Mouse (Mus musculus): ENCODE results near the gene Slc30a5. TPM values are rescaled to one million over a fixed set of nuclear protein-coding genes. Genes with fewer than 3 reads are reported as not detected.

Slc30a5 gene
- polyA plus RNA-seq, 1 experiment from 2014 or later: 18.9 TPM

GRCm38 (mm10) chr13:100833640-100834002 is 394 bp upstream of the Slc30a5 start:
- Histone ChIP-seq H3K27ac (ENCODE audit: low read depth) (peak overlapping the region; percentile 98; the same call in 1 of the 2 replicates), H3K36me3 (replicated peaks; ENCODE audit: insufficient read depth, low read length) (no peaks in the 10 kb centered on the region), H3K4me3 (ENCODE audit: low read depth, low read length) (no peak overlapping the region), H3K9ac (replicated peaks) (no peak overlapping the region), H3K27me3 (ENCODE audit: insufficient read depth, low read length) (no peaks in the 10 kb centered on the region), H3K4me2 (ENCODE audit: low read depth, low read length) (peak overlapping the region; percentile 40), H3K9me3 (ENCODE audit: low read length) (no peaks in the 10 kb centered on the region), H3K4me1 (ENCODE audit: insufficient read depth) (peaks cover 20% of the 10 kb centered on the region)
- 44% methylated on average over 6 of the region's 6 CpGs for WGBS (ENCODE audit: insufficient replicate concordance)
- ATAC-seq: no peak
- TF ChIP-seq CTCF (IDR thresholded peaks at IDR 0.05; ENCODE audit: low read depth) (no peak), EP300 (IDR thresholded peaks at IDR 0.05; ENCODE audit: low read depth) (no peak; the same call in 1 of the 2 replicates)
- no peak for DNase-seq

GRCm38 (mm10) chr13:100832188-100832587 is 1.0 kb downstream of the Slc30a5 start:
- H3K9ac ChIP-seq (replicated peaks): peak overlapping the region; percentile 94
- whole genome bisulfite sequencing (ENCODE audit: insufficient replicate concordance): 1% methylated on average over 8 of the region's 8 CpGs
- H3K27ac ChIP-seq (ENCODE audit: low read depth): peak overlapping the region; percentile 98
- peak overlapping the region; percentile 96 for H3K4me3 ChIP-seq (ENCODE audit: low read depth, low read length)
- peaks cover 20% of the 10 kb centered on the region for H3K4me1 ChIP-seq (ENCODE audit: insufficient read depth)
- ATAC-seq (no peak), DNase-seq (peak; percentile 17)
- no peaks in the 10 kb centered on the region for H3K9me3 ChIP-seq (ENCODE audit: low read length)
- peak overlapping the region; percentile 82 for H3K4me2 ChIP-seq (ENCODE audit: low read depth, low read length)
- no peaks in the 10 kb centered on the region for H3K27me3 ChIP-seq (ENCODE audit: insufficient read depth, low read length)
- peaks cover 6% of the 10 kb centered on the region; the same call in 1 of the 2 replicates for H3K36me3 ChIP-seq (replicated peaks; ENCODE audit: insufficient read depth, low read length)
- TF ChIP-seq EP300 (IDR thresholded peaks at IDR 0.05; ENCODE audit: low read depth): no peak

- Histone ChIP-seq H3K27me3 (ENCODE audit: insufficient read depth, low read length) (no peaks in the 10 kb centered on the region), H3K9me3 (ENCODE audit: low read length) (no peaks in the 10 kb centered on the region), H3K36me3 (replicated peaks; ENCODE audit: insufficient read depth, low read length) (peaks cover 12% of the 10 kb centered on the region; the same call in 1 of the 2 replicates), H3K4me2 (ENCODE audit: low read depth, low read length) (peak overlapping the region; percentile 82), H3K4me1 (ENCODE audit: insufficient read depth) (peaks cover 20% of the 10 kb centered on the region), H3K27ac (ENCODE audit: low read depth) (peak overlapping the region; percentile 37; the same call in 1 of the 2 replicates), H3K4me3 (ENCODE audit: low read depth, low read length) (peak overlapping the region; percentile 96), H3K9ac (replicated peaks) (peak overlapping the region; percentile 47; the same call in 1 of the 2 replicates)
- DNase-seq (peak; percentile 13), ATAC-seq (no peak)
- 72% methylated on average over 6 of the region's 6 CpGs for WGBS (ENCODE audit: insufficient replicate concordance)
- TF ChIP-seq CTCF (IDR thresholded peaks at IDR 0.05; ENCODE audit: low read depth): no peak
- TF ChIP-seq EP300 (IDR thresholded peaks at IDR 0.05; ENCODE audit: low read depth): no peak
These were observed 2.1 kb downstream of the Slc30a5 start for GRCm38 (mm10) chr13:100831123-100831522.

GRCm38 (mm10) chr13:100825627-100826410 is 7.4 kb downstream of the Slc30a5 start:
- TF ChIP-seq EP300 (IDR thresholded peaks at IDR 0.05; ENCODE audit: low read depth): no peak
- TF ChIP-seq CTCF (IDR thresholded peaks at IDR 0.05; ENCODE audit: low read depth): no peak
- H3K27me3 ChIP-seq (ENCODE audit: insufficient read depth, low read length): no peaks in the 10 kb centered on the region
- no peak for ATAC-seq
- H3K36me3 ChIP-seq (replicated peaks; ENCODE audit: insufficient read depth, low read length): peaks cover 53% of the 10 kb centered on the region
- DNase-seq: no peak
- H3K4me3 ChIP-seq (ENCODE audit: low read depth, low read length): no peak overlapping the region
- H3K9ac ChIP-seq (replicated peaks): no peak overlapping the region
- peaks cover 5% of the 10 kb centered on the region for H3K4me1 ChIP-seq (ENCODE audit: insufficient read depth)
- WGBS (ENCODE audit: insufficient replicate concordance): 87% methylated on average over 9 of the region's 9 CpGs
- H3K9me3 ChIP-seq (ENCODE audit: low read length): no peaks in the 10 kb centered on the region
- no peak overlapping the region for H3K4me2 ChIP-seq (ENCODE audit: low read depth, low read length)
- H3K27ac ChIP-seq (ENCODE audit: low read depth): no peak overlapping the region

- WGBS (ENCODE audit: insufficient replicate concordance): 80% methylated on average over 3 of the region's 3 CpGs
- ATAC-seq: no peak
- TF ChIP-seq EP300 (IDR thresholded peaks at IDR 0.05; ENCODE audit: low read depth): no peak
- no peak for TF ChIP-seq CTCF (IDR thresholded peaks at IDR 0.05; ENCODE audit: low read depth)
- Histone ChIP-seq H3K27me3 (ENCODE audit: insufficient read depth, low read length) (no peaks in the 10 kb centered on the region), H3K36me3 (replicated peaks; ENCODE audit: insufficient read depth, low read length) (peaks cover 58% of the 10 kb centered on the region), H3K27ac (ENCODE audit: low read depth) (peak overlapping the region; percentile 37; the same call in 1 of the 2 replicates), H3K9ac (replicated peaks) (no peak overlapping the region), H3K4me2 (ENCODE audit: low read depth, low read length) (no peak overlapping the region), H3K4me1 (ENCODE audit: insufficient read depth) (peaks cover 2% of the 10 kb centered on the region; the same call in 1 of the 2 replicates), H3K9me3 (ENCODE audit: low read length) (no peaks in the 10 kb centered on the region), H3K4me3 (ENCODE audit: low read depth, low read length) (no peak overlapping the region)
- no peak for DNase-seq
These were observed 8.3 kb downstream of the Slc30a5 start for GRCm38 (mm10) chr13:100824916-100825315.

- Histone ChIP-seq H3K4me3 (ENCODE audit: low read depth, low read length) (no peak overlapping the region), H3K4me1 (ENCODE audit: insufficient read depth) (no peaks in the 10 kb centered on the region), H3K27ac (ENCODE audit: low read depth) (peak overlapping the region; percentile 60), H3K27me3 (ENCODE audit: insufficient read depth, low read length) (no peaks in the 10 kb centered on the region), H3K9ac (replicated peaks) (no peak overlapping the region), H3K9me3 (ENCODE audit: low read length) (no peaks in the 10 kb centered on the region), H3K36me3 (replicated peaks; ENCODE audit: insufficient read depth, low read length) (peaks cover 63% of the 10 kb centered on the region), H3K4me2 (ENCODE audit: low read depth, low read length) (no peak overlapping the region; the same call in 1 of the 2 replicates)
- WGBS (ENCODE audit: insufficient replicate concordance): 34% methylated on average over 6 of the region's 6 CpGs
- no peak for TF ChIP-seq EP300 (IDR thresholded peaks at IDR 0.05; ENCODE audit: low read depth)
- TF ChIP-seq CTCF (IDR thresholded peaks at IDR 0.05; ENCODE audit: low read depth): no peak
- DNase-seq (no peak), ATAC-seq (peak; percentile 50; the same call in 1 of the 2 replicates)
These were observed 8.9 kb downstream of the Slc30a5 start for GRCm38 (mm10) chr13:100824306-100824705.
